Mouse (Mus musculus): ENCODE measurements around the gene Zfp207.
"Not testable (repeated sequence)": the region's sequence is repeated elsewhere in the genome, so short reads cannot be mapped to it uniquely, and the experiment has no call there.

Gene Zfp207

GRCm38 (mm10) chr11:80383019-80383625 lies at the start of gene Zfp207:
Gene Zfp207 (plus strand): TSS chr11:80383279.
- peak; percentile 99 for DNase-seq (ENCODE audit: low spot score in 2 of 2)

DNA sequence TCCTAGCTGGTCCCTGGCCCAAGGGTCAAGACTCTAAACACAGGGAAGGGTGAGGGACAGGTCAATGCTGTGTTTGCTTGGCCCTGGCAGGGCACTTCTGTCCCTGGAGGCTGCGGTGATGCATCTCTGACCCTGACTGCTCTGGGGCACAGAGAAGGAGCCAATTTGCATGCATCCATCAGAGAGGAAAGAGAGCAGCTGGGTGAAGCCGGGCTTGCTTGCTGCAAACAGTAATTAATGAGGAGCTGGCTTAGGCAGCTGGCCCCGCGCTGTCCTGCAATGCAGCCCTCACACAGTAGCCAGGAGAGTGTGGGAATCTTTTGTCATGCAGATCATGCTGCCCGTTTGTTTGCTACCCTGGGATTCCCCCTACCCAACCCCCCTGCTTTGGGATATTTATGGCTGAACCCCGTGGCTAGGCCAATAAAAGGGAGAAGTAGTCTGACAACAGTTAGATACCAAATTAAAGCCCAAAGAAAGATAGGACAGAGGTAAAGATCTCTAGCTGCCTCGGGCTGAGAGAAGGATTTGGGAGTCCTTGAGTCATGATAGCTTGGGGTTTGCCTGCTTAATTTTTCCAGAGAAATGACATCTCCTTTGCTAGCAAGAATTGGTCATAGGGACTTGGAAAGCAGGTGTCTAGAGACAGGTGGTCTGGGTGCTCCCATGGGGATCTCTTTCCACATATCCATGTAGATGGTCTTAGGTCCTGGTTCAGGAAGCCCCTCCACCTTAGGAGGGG lies 47.3 kb upstream of the Zfp207 start:
- DNase-seq (ENCODE audit: low spot score in 2 of 2), result peak; percentile 39 to 60

DNA sequence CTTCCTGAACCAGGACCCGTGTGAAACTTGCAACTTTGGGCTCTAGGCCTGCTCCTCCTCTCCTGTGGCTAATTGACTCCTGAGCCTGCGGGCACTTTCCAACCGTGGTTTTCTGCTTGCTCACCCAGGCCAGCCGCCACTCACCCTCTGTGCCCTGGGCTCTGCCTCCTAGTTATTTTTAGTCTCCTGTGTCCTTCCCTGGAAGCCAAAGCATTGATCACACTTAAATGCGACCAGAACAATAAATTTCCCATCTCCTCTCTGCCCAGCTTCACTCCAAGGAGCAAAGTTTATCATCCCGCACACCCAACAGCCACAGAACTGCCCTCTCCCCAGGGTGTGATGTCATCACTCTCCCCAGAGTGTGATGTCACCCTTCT lies 46.7 kb upstream of the Zfp207 start:
- DNase-seq (ENCODE audit: low spot score in 2 of 2), result no peak

- no peak for DNase-seq (ENCODE audit: low spot score in 2 of 2)
Observed at GRCm38 (mm10) chr11:80342482-80342881, 40.6 kb upstream of the Zfp207 start.

- peak; percentile 83 to 91 for DNase-seq (ENCODE audit: low spot score in 2 of 2)
Observed at GRCm38 (mm10) chr11:80351832-80352430, 31.1 kb upstream of the Zfp207 start.

DNA sequence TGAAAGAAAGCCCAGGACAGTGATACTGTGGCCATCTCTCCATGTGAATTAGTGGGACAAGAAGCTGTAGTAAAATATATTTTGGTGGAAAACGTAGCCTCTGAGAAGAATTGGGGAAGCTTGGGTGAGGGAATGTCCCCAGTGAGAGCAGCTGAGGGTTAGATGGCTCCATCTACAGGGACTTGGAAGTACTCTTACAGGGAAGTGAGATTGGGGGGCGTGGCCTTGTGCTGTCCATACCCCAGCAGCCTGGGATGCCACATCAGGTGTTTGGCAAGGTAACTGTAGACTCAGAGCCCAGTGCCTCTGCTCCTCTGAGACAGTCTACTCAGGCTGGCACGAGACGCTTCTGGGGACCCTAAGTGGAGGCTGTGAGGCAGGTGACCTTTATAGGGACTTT lies 28.2 kb upstream of the Zfp207 start:
- DNase-seq (ENCODE audit: low spot score in 2 of 2), result no peak

DNA sequence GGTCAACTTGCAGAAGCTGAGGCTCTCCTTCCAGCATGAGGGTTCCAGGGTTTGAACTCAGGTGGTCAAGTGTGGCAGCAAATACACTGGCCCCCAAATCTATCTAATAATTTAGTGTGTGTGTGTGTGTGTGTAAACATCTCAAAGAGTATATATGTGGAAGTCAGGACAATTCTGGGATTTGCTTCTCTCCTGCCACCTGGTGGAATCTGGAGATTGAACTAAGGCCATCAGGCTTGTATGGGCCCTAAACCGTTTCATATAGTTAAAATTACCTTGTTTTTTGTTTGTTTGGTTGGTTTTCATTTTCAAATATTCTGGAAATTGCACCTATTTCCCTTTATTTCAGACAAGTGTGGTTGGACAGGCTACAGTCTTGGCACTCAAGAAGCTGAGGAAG lies 14.1 kb upstream of the Zfp207 start:
- DNase-seq (ENCODE audit: low spot score in 2 of 2), result no peak

- DNase-seq (ENCODE audit: low spot score in 2 of 2), result no peak
Observed at GRCm38 (mm10) chr11:80376651-80377050, 6.4 kb upstream of the Zfp207 start.

GRCm38 (mm10) chr11:80377712-80378451 lies 5.2 kb upstream of the Zfp207 start, which contains the start of gene 5730455P16Rik:
Gene 5730455P16Rik (minus strand): TSS chr11:80378034.
- DNase-seq (ENCODE audit: low spot score in 2 of 2), result peak; percentile 91 to 92

DNA sequence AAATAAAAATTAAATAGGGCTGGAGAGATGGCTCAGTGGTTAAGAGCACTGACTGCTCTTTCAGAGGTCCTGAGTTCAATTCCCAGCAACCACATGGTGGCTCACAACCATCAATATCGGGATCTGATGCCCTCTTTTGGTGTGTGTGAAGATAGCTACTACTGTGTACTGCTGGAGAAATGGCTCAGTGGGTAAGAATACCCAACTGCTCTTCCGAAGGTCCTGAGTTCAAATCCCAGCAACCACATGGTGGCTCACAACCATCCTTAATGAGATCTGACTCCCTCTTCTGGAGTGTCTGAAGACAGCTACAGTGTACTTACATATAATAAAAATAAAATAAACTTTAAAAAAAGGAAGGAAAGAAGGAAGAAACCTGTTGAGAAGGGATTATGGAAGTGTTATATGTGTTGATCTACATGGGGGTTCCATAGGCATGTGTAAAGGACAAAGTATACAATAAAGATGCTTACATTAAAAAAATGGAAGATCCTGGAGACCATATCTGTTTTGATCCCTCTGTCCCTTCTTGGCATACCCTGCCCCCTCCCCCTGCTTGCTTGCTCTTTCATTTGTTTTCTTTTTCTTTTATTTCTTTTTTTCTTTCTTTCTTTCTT lies 4.5 kb upstream of the Zfp207 start:
- peak in 1 of 2 experiments; percentile 5 for DNase-seq (ENCODE audit: low spot score in 2 of 2)

- DNase-seq (ENCODE audit: low spot score in 2 of 2), result not testable (repeated sequence)
Observed at GRCm38 (mm10) chr11:80379184-80379583, 3.9 kb upstream of the Zfp207 start.

DNA sequence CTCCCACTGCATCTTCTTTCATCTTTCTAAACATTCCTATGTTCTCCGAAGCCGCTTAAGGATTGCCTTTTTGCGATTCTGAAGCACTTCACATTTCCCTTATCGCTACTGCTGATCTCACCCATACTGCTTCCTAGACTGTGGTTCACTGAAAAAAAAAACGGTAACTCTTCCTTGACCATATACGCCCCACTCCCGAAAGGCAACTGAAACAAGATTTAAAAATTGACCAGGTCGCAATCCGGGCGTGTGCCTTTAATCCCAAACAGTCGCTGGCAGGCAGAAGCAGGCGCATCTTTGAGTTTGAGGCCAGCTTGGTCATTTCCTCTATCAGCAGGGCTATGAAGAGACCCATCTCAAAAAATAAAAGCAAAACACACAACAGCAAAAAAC lies 457 bp upstream of the Zfp207 start:
- DNase-seq (ENCODE audit: low spot score in 2 of 2), result peak in 1 of 2 experiments; percentile 43

DNA sequence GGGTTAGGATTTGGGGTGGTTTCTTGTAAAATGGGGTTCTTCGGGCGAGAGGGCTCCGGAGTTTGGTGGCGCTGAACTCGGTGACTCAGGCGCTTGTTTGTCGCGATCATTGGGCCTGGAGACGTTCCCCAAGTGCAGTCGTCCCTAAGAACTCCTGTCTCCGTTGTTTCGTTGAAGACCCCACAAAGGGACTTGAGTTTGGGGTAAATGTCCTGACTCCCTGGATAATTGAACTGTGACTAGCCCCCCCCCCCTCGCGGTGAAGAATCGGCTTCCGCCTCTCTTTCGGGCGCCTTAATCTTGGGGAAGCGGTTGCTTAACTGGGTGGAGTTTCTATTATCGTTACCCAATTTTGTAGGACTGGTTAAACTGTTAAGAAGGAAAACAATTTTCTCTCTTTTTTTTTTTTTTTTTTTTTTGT lies 557 bp downstream of the Zfp207 start:
- DNase-seq (ENCODE audit: low spot score in 2 of 2), result no peak

- peak in 1 of 2 experiments; percentile 23 for DNase-seq (ENCODE audit: low spot score in 2 of 2)
Observed at GRCm38 (mm10) chr11:80384461-80384860, 1.4 kb downstream of the Zfp207 start.

GRCm38 (mm10) chr11:80385055-80385454 lies 2.0 kb downstream of the Zfp207 start:
- DNase-seq (ENCODE audit: low spot score in 2 of 2), result no peak

GRCm38 (mm10) chr11:80386790-80387189 lies 3.7 kb downstream of the Zfp207 start:
- DNase-seq (ENCODE audit: low spot score in 2 of 2), result peak in 1 of 2 experiments; percentile 19

- peak in 1 of 2 experiments; percentile 9 for DNase-seq (ENCODE audit: low spot score in 2 of 2)
Observed at GRCm38 (mm10) chr11:80389885-80390284, 6.8 kb downstream of the Zfp207 start.

DNA sequence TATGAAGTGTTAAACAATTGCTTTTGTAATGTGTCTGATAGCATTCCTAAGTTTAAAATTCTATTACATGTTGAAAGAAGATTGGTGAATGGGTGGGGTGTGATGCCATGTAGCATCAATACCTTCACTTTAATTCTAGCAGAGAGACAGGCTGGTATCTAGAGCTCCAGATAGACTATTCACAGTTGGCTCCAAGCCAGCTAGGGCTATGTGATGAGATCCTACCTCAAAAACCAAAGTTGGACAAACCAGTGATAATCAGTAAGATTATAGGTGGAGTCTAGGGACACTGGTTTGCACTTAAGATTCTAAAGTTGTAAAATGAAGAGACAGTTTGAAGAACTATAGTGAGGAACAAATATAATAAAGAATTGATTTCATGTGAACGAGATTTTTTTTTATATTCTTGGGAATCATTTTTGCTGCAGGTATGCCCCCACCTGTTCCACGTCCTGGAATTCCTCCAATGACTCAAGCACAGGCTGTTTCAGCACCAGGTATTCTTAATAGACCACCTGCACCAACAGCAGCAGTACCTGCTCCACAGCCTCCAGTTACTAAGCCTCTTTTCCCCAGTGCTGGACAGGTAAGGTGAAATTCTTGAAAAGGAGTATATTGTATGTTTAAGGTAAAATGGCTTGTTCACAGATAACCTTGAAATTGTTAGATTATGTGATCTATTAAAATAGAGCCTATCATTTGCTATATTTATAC lies 8.5 kb downstream of the Zfp207 start:
- DNase-seq (ENCODE audit: low spot score in 2 of 2), result no peak

GRCm38 (mm10) chr11:80395930-80396329 lies 12.9 kb downstream of the Zfp207 start:
- no peak for DNase-seq (ENCODE audit: low spot score in 2 of 2)

GRCm38 (mm10) chr11:80396617-80397016 lies 13.5 kb downstream of the Zfp207 start:
- DNase-seq (ENCODE audit: low spot score in 2 of 2), result peak in 1 of 2 experiments; percentile 8

DNA sequence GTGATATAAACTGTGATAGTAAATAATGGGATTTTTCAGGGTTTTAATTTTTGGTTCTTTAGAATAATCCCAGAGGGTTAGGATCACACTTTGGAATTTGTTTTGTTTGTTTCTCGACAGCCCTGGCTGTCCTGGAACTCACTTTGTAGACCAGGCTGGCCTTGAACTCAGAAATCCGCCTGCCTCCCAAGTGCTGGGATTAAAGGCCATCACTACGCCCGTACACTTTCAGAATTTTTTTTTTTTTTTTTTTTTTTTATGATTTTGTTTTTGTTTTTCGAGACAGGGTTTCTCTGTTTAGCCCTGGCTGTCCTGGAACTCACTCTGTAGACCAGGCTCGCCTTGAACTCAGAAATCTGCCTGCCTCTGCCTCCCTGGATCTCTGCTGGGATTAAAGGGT lies 24.8 kb downstream of the Zfp207 start:
- not testable (repeated sequence) for DNase-seq (ENCODE audit: low spot score in 2 of 2)
